Mouse (Mus musculus): ENCODE results near the gene Crat. TPM values are rescaled to one million over a fixed set of nuclear protein-coding genes. Genes with fewer than 3 reads are reported as not detected.
"Not testable (repeated sequence)": the region's sequence is repeated elsewhere in the genome, so short reads cannot be mapped to it uniquely, and the experiment has no call there.

Gene Crat
- polyA plus RNA-seq, 1 experiment: not detected

GRCm38 (mm10) chr2:30435326-30436155 lies 19.9 kb upstream of the Crat start:
- Histone ChIP-seq H3K4me1 (ENCODE audit: control insufficient read depth, insufficient read depth, low read length) (peaks cover 9% of the 10 kb centered on the region), H3K27ac (ENCODE audit: insufficient read depth, low read depth, low read length) (no peak overlapping the region), H3K4me3 (ENCODE audit: insufficient read depth, low read depth, low read length) (no peak overlapping the region)
- 54% methylated on average over 5 of the region's 5 CpGs for WGBS
- TF ChIP-seq POLR2A (IDR thresholded peaks at IDR 0.05; ENCODE audit: insufficient read depth, low read depth, low read length) (no peak), CTCF (IDR thresholded peaks at IDR 0.05; ENCODE audit: insufficient read depth, low read depth, low read length) (no peak)

GRCm38 (mm10) chr2:30429156-30429555 lies 13.5 kb upstream of the Crat start:
- no peak overlapping the region for H3K27ac ChIP-seq (ENCODE audit: insufficient read depth, low read depth, low read length)

GRCm38 (mm10) chr2:30421432-30421831 lies 5.8 kb upstream of the Crat start:
- WGBS: 67% methylated on average over 4 of the region's 4 CpGs
- no peak for TF ChIP-seq CTCF (IDR thresholded peaks at IDR 0.05; ENCODE audit: insufficient read depth, low read depth, low read length)
- no peak for TF ChIP-seq POLR2A (IDR thresholded peaks at IDR 0.05; ENCODE audit: insufficient read depth, low read depth, low read length)
- peaks cover 14% of the 10 kb centered on the region for H3K4me1 ChIP-seq (ENCODE audit: control insufficient read depth, insufficient read depth, low read length)
- no peak overlapping the region for H3K4me3 ChIP-seq (ENCODE audit: insufficient read depth, low read depth, low read length)
- H3K27ac ChIP-seq (ENCODE audit: insufficient read depth, low read depth, low read length): no peak overlapping the region

More at GRCm38 (mm10) chr2:30429156-30429555, 13.5 kb upstream of the Crat start:
- H3K4me1 ChIP-seq (ENCODE audit: control insufficient read depth, insufficient read depth, low read length): no peaks in the 10 kb centered on the region
- H3K4me3 ChIP-seq (ENCODE audit: insufficient read depth, low read depth, low read length): no peak overlapping the region
- TF ChIP-seq CTCF (IDR thresholded peaks at IDR 0.05; ENCODE audit: insufficient read depth, low read depth, low read length) (no peak), POLR2A (IDR thresholded peaks at IDR 0.05; ENCODE audit: insufficient read depth, low read depth, low read length) (no peak)

- no peak overlapping the region; the same call in 1 of the 2 replicates for H3K4me3 ChIP-seq (ENCODE audit: insufficient read depth, low read depth, low read length)
- H3K4me1 ChIP-seq (ENCODE audit: control insufficient read depth, insufficient read depth, low read length): peaks cover 20% of the 10 kb centered on the region
- 15% methylated on average over 10 of the region's 10 CpGs for WGBS
- H3K27ac ChIP-seq (ENCODE audit: insufficient read depth, low read depth, low read length): peak overlapping the region; percentile 52
- TF ChIP-seq CTCF (IDR thresholded peaks at IDR 0.05; ENCODE audit: insufficient read depth, low read depth, low read length) (no peak), POLR2A (IDR thresholded peaks at IDR 0.05; ENCODE audit: insufficient read depth, low read depth, low read length) (no peak)
Observed at GRCm38 (mm10) chr2:30419112-30419511, 3.5 kb upstream of the Crat start.

- WGBS: 62% methylated on average over 6 of the region's 6 CpGs
- peaks cover 29% of the 10 kb centered on the region for H3K4me1 ChIP-seq (ENCODE audit: control insufficient read depth, insufficient read depth, low read length)
- H3K4me3 ChIP-seq (ENCODE audit: insufficient read depth, low read depth, low read length): no peak overlapping the region
- no peak overlapping the region for H3K27ac ChIP-seq (ENCODE audit: insufficient read depth, low read depth, low read length)
- TF ChIP-seq POLR2A (IDR thresholded peaks at IDR 0.05; ENCODE audit: insufficient read depth, low read depth, low read length) (no peak), CTCF (IDR thresholded peaks at IDR 0.05; ENCODE audit: insufficient read depth, low read depth, low read length) (no peak)
Observed at GRCm38 (mm10) chr2:30418259-30418658, 2.6 kb upstream of the Crat start.

- TF ChIP-seq POLR2A (IDR thresholded peaks at IDR 0.05; ENCODE audit: insufficient read depth, low read depth, low read length) (no peak), CTCF (IDR thresholded peaks at IDR 0.05; ENCODE audit: insufficient read depth, low read depth, low read length) (no peak)
- Histone ChIP-seq H3K4me3 (ENCODE audit: insufficient read depth, low read depth, low read length) (no peak overlapping the region), H3K27ac (ENCODE audit: insufficient read depth, low read depth, low read length) (no peak overlapping the region), H3K4me1 (ENCODE audit: control insufficient read depth, insufficient read depth, low read length) (peaks cover 34% of the 10 kb centered on the region)
- WGBS: 60% methylated on average over 5 of the region's 5 CpGs
Observed at GRCm38 (mm10) chr2:30417595-30418165, 2.1 kb upstream of the Crat start.

GRCm38 (mm10) chr2:30417154-30417553 lies 1.5 kb upstream of the Crat start:
- not testable (repeated sequence) for H3K4me3 ChIP-seq (ENCODE audit: insufficient read depth, low read depth, low read length); H3K27ac ChIP-seq (ENCODE audit: insufficient read depth, low read depth, low read length)
- H3K4me1 ChIP-seq (ENCODE audit: control insufficient read depth, insufficient read depth, low read length): peaks cover 37% of the 10 kb centered on the region
- whole genome bisulfite sequencing: 67% methylated on average over 6 of the region's 6 CpGs

GRCm38 (mm10) chr2:30416649-30416965 lies 994 bp upstream of the Crat start:
- Histone ChIP-seq H3K4me1 (ENCODE audit: control insufficient read depth, insufficient read depth, low read length) (peaks cover 37% of the 10 kb centered on the region), H3K4me3 (ENCODE audit: insufficient read depth, low read depth, low read length) (peak overlapping the region; percentile 63), H3K27ac (ENCODE audit: insufficient read depth, low read depth, low read length) (peak overlapping the region; percentile 81)
- whole genome bisulfite sequencing: 0% methylated on average over 7 of the region's 7 CpGs
- TF ChIP-seq CTCF (IDR thresholded peaks at IDR 0.05; ENCODE audit: insufficient read depth, low read depth, low read length) (no peak), POLR2A (IDR thresholded peaks at IDR 0.05; ENCODE audit: insufficient read depth, low read depth, low read length) (no peak)

- peaks cover 37% of the 10 kb centered on the region for H3K4me1 ChIP-seq (ENCODE audit: control insufficient read depth, insufficient read depth, low read length)
- WGBS: under 1% methylated on average over 66 of the region's 67 CpGs
- H3K27ac ChIP-seq (ENCODE audit: insufficient read depth, low read depth, low read length): peak within 1 kb of the TSS; percentile 94
- peak within 1 kb of the TSS; percentile 63 for H3K4me3 ChIP-seq (ENCODE audit: insufficient read depth, low read depth, low read length)
- no peak for TF ChIP-seq CTCF (IDR thresholded peaks at IDR 0.05; ENCODE audit: insufficient read depth, low read depth, low read length)
- peak; percentile 67; the same call in 1 of the 2 replicates for TF ChIP-seq POLR2A (IDR thresholded peaks at IDR 0.05; ENCODE audit: insufficient read depth, low read depth, low read length)
Observed at GRCm38 (mm10) chr2:30415936-30416648, 479 bp upstream of the Crat start, which contains the start of gene Ptpa. Gene Ptpa, plus strand, starts transcription at chr2:30416039.
